Comparison of ENCODE assay signal across 46 mouse cellular contexts in genomic region chr11:62748062-62748461, GRCm38 (mm10). TPM values are rescaled to one million over a fixed set of nuclear protein-coding genes. Genes with fewer than 3 reads are reported as not detected.
"Had no signal": no experiment of that assay in that cellular context is flagged by ENCODE, and none has a peak within 500 bp of the region (broad histone marks: within the 10 kb centered on the region; RNA-seq: fewer than 3 reads in every experiment).

No protein-coding gene starts in this region.

- H3K27me3 ChIP-seq: midbrain, embryonic 15.5 days had no signal

- H3K4me2 ChIP-seq: limb, embryonic 12.5 days; limb, embryonic 13.5 days; limb, embryonic 15.5 days; liver, embryonic 11.5 days; liver, embryonic 12.5 days; liver, embryonic 13.5 days; liver, embryonic 15.5 days; lung, embryonic 14.5 days; lung, embryonic 15.5 days; midbrain, embryonic 11.5 days; midbrain, embryonic 12.5 days; midbrain, embryonic 13.5 days; midbrain, embryonic 15.5 days had no signal

- H3K36me3 ChIP-seq: limb, embryonic 10.5 days; limb, embryonic 12.5 days; limb, embryonic 13.5 days; limb, embryonic 15.5 days; liver, embryonic 12.5 days; liver, embryonic 13.5 days; liver, embryonic 15.5 days; lung, embryonic 15.5 days; midbrain, embryonic 10.5 days; midbrain, embryonic 12.5 days; midbrain, embryonic 13.5 days; midbrain, embryonic 15.5 days had no signal

- DNase-seq: left cerebral cortex, postnatal 4 days; liver; liver, embryonic 13.5 days; liver, postnatal 0 days; lung, adult 18-20 months; lung, adult 2 months; lung, embryonic 14.5 days; lung, postnatal 10 days; lung, postnatal 14 days; lung, postnatal 36 days; lung, postnatal 4 days; midbrain, embryonic 14.5 days had no signal

- H3K4me3 ChIP-seq: left cerebral cortex, adult 2 months; limb, embryonic 10.5 days; limb, embryonic 12.5 days; limb, embryonic 13.5 days; limb, embryonic 15.5 days; liver, embryonic 12.5 days; liver, embryonic 13.5 days; liver, embryonic 15.5 days; lung, embryonic 15.5 days; megakaryocyte, embryonic 14.5 days; midbrain, embryonic 10.5 days; midbrain, embryonic 12.5 days; midbrain, embryonic 13.5 days; midbrain, embryonic 15.5 days had no signal

RNA-seq across cellular contexts. Expression of gene Gm10428, which starts 4.8 kb away (rescaled TPM):
- total RNA-seq: left cerebral cortex, adult 18-20 months; left cerebral cortex, adult 2 months; left cerebral cortex, adult 8-10 months; left cerebral cortex, postnatal 10 days; left cerebral cortex, postnatal 14 days; left cerebral cortex, postnatal 25 days; left cerebral cortex, postnatal 36 days; left cerebral cortex, postnatal 4 days; liver, adult 2 months; megakaryocyte progenitor cell, adult 5-6 weeks; megakaryocyte, adult 5-6 weeks; megakaryocyte-erythroid progenitor cell, adult 5-6 weeks; midbrain, postnatal 0 days; monocyte, adult 5-6 weeks had no signal
- polyA plus RNA-seq: limb, embryonic 10.5 days; limb, embryonic 12.5 days; limb, embryonic 13.5 days; limb, embryonic 14.5 days; limb, embryonic 15.5 days; liver, adult 2 months; liver, embryonic 11.5 days; liver, embryonic 12.5 days; liver, embryonic 13.5 days; liver, embryonic 14.5 days; liver, embryonic 15.5 days; liver, embryonic 16.5 days; liver, postnatal 0 days; lung, adult 2 months; lung, embryonic 14.5 days; lung, embryonic 15.5 days; lung, embryonic 16.5 days; lung, postnatal 0 days; macrophage; midbrain, embryonic 10.5 days; midbrain, embryonic 11.5 days; midbrain, embryonic 12.5 days; midbrain, embryonic 13.5 days; midbrain, embryonic 14.5 days; midbrain, embryonic 15.5 days; midbrain, embryonic 16.5 days had no signal

RNA-seq across cellular contexts. Expression of gene Zfp286, which starts 41.2 kb away (rescaled TPM):
- total RNA-seq: monocyte, adult 5-6 weeks had no signal
- polyA plus RNA-seq: liver, adult 2 months had no signal
